Mouse (Mus musculus) heart, embryonic 15.5 days (tissue): Measurements from ENCODE around the gene Cebpe. TPM values are rescaled to one million over a fixed set of nuclear protein-coding genes. Genes with fewer than 3 reads are reported as not detected.

Experiments used
- ATAC-seq: fragments of 200-750 bp; cut with Nextera tagmentation; replicated peaks from 2 replicates; pipeline ENCODE4 v1.8.0; 2017; ENCODE audit warnings: low read depth, moderate TSS enrichment; ENCODE audit not compliant: insufficient number of reproducible peaks, insufficient read depth, low FRiP score
- H3K27ac ChIP-seq: fragments of 300-500 bp; sonication (generic); 2 replicates; pipeline ENCODE4 v1.5.1; 2015; ENCODE audit warnings: mild to moderate bottlenecking, inconsistent platforms
- H3K27me3 ChIP-seq: fragments of 300-500 bp; sonication (generic); 2 replicates; pipeline ENCODE4 v1.6.1; 2015; ENCODE audit warnings: inconsistent platforms
- H3K36me3 ChIP-seq: fragments of 300-500 bp; sonication (generic); 2 replicates; pipeline ENCODE4 v1.6.1; 2015; ENCODE audit warnings: mild to moderate bottlenecking, inconsistent platforms
- H3K4me1 ChIP-seq: fragments of 300-500 bp; sonication (generic); replicated peaks from 2 replicates; pipeline ENCODE4 v1.6.1; 2015; ENCODE audit warnings: inconsistent platforms
- H3K4me2 ChIP-seq: fragments of 300-500 bp; sonication (generic); 2 replicates; pipeline ENCODE4 v1.6.1; 2015; ENCODE audit warnings: inconsistent platforms, mild to moderate bottlenecking, moderate library complexity
- H3K4me3 ChIP-seq: fragments of 300-500 bp; sonication (generic); 2 replicates; pipeline ENCODE4 v1.5.1; 2015; ENCODE audit warnings: mild to moderate bottlenecking, inconsistent platforms
- H3K9ac ChIP-seq: fragments of 300-500 bp; sonication (generic); 2 replicates; pipeline ENCODE4 v1.6.1; 2015; ENCODE audit warnings: mild to moderate bottlenecking, inconsistent platforms
- H3K9me3 ChIP-seq: fragments of 300-500 bp; sonication (generic); replicated peaks from 2 replicates; pipeline ENCODE4 v1.6.1; 2016; ENCODE audit warnings: inconsistent platforms
- WGBS: fragments of 180-500 bp; shearing (Covaris S2); methylation state at CpG from one replicate; pipeline ENCODE4 v1.1.7; 2015; ENCODE audit warnings: mixed read lengths; 5-methylcytosine and 5-hydroxymethylcytosine counted together
- polyA plus RNA-seq: library from polyadenylated mRNA; unstranded; fragments of >200 nt; fragmentation: Nextera tagmentation; extraction: Ambion mirVana; gene quantifications from 2 replicates; pipeline ENCODE4 v1.2.1, GENCODE M21; 2015

The Cebpe gene
- polyA plus RNA-seq, 1 experiment from 2014 or later, result 0.10 TPM

- WGBS, result 79% methylated on average over 6 of the region's 6 CpGs
- Histone ChIP-seq H3K27ac (no peak overlapping the region), H3K9ac (no peak overlapping the region), H3K36me3 (no peaks in the 10 kb centered on the region), H3K4me2 (no peak overlapping the region), H3K27me3 (no peaks in the 10 kb centered on the region), H3K9me3 (no peaks in the 10 kb centered on the region), H3K4me3 (no peak overlapping the region), H3K4me1 (peaks cover 23% of the 10 kb centered on the region)
- no peak for ATAC-seq
Observed at GRCm38 (mm10) chr14:54741721-54742120, 29.7 kb upstream of the Cebpe start.

GRCm38 (mm10) chr14:54737634-54738033 is 25.7 kb upstream of the Cebpe start:
- peaks cover 11% of the 10 kb centered on the region for H3K4me1 ChIP-seq
- H3K9ac ChIP-seq, result no peak overlapping the region
- no peaks in the 10 kb centered on the region for H3K9me3 ChIP-seq

GRCm38 (mm10) chr14:54736555-54737552 is 24.9 kb upstream of the Cebpe start:
- Histone ChIP-seq H3K27me3 (no peaks in the 10 kb centered on the region), H3K27ac (no peak overlapping the region), H3K4me3 (no peak overlapping the region), H3K4me2 (no peak overlapping the region), H3K4me1 (peaks cover 6% of the 10 kb centered on the region; the same call in 1 of the 2 replicates), H3K9ac (no peak overlapping the region), H3K36me3 (no peaks in the 10 kb centered on the region), H3K9me3 (no peaks in the 10 kb centered on the region)
- no peak for ATAC-seq
- 51% methylated on average over 14 of the region's 14 CpGs for WGBS

More at GRCm38 (mm10) chr14:54737634-54738033, 25.7 kb upstream of the Cebpe start:
- Histone ChIP-seq H3K36me3 (no peaks in the 10 kb centered on the region), H3K27ac (no peak overlapping the region), H3K4me3 (no peak overlapping the region), H3K4me2 (no peak overlapping the region), H3K27me3 (no peaks in the 10 kb centered on the region)
- 86% methylated on average over 10 of the region's 10 CpGs for WGBS
- ATAC-seq, result no peak

DNA sequence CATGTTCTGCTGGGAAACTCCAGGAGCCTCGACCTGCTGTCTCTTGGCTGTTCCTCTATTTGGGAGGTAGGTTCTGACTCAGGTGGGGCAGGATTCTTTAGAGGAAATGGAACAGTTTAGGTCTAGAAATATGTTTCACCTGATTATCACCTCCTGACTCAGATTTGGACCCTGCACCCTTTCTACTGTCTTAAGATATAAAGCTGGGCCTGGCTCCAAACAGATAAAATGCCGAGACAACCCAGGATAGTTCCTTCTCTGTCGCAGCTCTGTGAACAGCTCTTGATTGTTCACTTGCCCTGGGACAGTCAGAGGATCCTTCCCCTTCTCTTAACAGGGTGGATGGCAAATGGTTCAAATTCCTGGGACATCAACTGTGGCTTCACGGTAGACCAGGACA is 23.2 kb upstream of the Cebpe start:
- H3K4me1 ChIP-seq, result peaks cover 6% of the 10 kb centered on the region; the same call in 1 of the 2 replicates
- WGBS, result 41% methylated on average over 4 of the region's 4 CpGs

GRCm38 (mm10) chr14:54734004-54734403 is 22.0 kb upstream of the Cebpe start:
- Histone ChIP-seq H3K4me1 (peaks cover 6% of the 10 kb centered on the region; the same call in 1 of the 2 replicates), H3K9me3 (no peaks in the 10 kb centered on the region), H3K27me3 (no peaks in the 10 kb centered on the region), H3K4me2 (no peak overlapping the region), H3K27ac (no peak overlapping the region), H3K4me3 (no peak overlapping the region), H3K36me3 (no peaks in the 10 kb centered on the region), H3K9ac (no peak overlapping the region)
- ATAC-seq, result no peak
- 70% methylated on average over 4 of the region's 4 CpGs for WGBS

More for the DNA sequence above, 23.2 kb upstream of the Cebpe start:
- no peak for ATAC-seq
- no peak overlapping the region for H3K9ac ChIP-seq
- H3K36me3 ChIP-seq, result no peaks in the 10 kb centered on the region
- H3K4me2 ChIP-seq, result no peak overlapping the region
- no peak overlapping the region for H3K4me3 ChIP-seq
- no peaks in the 10 kb centered on the region for H3K27me3 ChIP-seq
- no peak overlapping the region for H3K27ac ChIP-seq
- no peaks in the 10 kb centered on the region for H3K9me3 ChIP-seq

DNA sequence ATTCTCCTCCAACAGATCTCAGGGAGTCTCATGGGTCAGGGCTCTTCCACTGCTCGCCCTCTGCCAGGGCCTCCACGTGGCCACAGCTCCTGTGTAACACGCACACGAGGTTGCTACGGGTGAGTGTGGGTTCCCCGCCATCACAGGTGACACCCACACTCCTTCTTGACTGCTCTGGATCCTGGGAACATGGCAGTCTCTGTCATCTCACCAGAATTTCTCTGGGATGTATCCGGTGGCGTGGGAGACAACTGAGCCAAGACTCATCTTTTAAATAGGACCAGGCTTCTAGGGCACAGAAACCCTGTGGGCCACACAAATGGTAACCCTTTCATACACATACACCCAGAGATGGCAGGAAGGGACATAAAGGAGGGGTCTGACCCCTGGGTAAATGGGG is 20.2 kb upstream of the Cebpe start:
- Histone ChIP-seq H3K9me3 (no peaks in the 10 kb centered on the region), H3K4me2 (no peak overlapping the region), H3K4me3 (no peak overlapping the region), H3K4me1 (peaks cover 6% of the 10 kb centered on the region; the same call in 1 of the 2 replicates), H3K9ac (no peak overlapping the region), H3K27ac (no peak overlapping the region), H3K27me3 (no peaks in the 10 kb centered on the region), H3K36me3 (no peaks in the 10 kb centered on the region)
- no peak for ATAC-seq
- 84% methylated on average over 8 of the region's 8 CpGs for WGBS

- H3K9me3 ChIP-seq, result no peaks in the 10 kb centered on the region
- no peak for ATAC-seq
- no peak overlapping the region for H3K4me2 ChIP-seq
- no peaks in the 10 kb centered on the region for H3K4me1 ChIP-seq
- H3K9ac ChIP-seq, result no peak overlapping the region
- H3K27me3 ChIP-seq, result no peaks in the 10 kb centered on the region
- no peak overlapping the region for H3K4me3 ChIP-seq
- WGBS, result 80% methylated on average over 6 of the region's 6 CpGs
- H3K36me3 ChIP-seq, result no peaks in the 10 kb centered on the region
- no peak overlapping the region for H3K27ac ChIP-seq
Observed at GRCm38 (mm10) chr14:54730305-54730704, 18.3 kb upstream of the Cebpe start.

DNA sequence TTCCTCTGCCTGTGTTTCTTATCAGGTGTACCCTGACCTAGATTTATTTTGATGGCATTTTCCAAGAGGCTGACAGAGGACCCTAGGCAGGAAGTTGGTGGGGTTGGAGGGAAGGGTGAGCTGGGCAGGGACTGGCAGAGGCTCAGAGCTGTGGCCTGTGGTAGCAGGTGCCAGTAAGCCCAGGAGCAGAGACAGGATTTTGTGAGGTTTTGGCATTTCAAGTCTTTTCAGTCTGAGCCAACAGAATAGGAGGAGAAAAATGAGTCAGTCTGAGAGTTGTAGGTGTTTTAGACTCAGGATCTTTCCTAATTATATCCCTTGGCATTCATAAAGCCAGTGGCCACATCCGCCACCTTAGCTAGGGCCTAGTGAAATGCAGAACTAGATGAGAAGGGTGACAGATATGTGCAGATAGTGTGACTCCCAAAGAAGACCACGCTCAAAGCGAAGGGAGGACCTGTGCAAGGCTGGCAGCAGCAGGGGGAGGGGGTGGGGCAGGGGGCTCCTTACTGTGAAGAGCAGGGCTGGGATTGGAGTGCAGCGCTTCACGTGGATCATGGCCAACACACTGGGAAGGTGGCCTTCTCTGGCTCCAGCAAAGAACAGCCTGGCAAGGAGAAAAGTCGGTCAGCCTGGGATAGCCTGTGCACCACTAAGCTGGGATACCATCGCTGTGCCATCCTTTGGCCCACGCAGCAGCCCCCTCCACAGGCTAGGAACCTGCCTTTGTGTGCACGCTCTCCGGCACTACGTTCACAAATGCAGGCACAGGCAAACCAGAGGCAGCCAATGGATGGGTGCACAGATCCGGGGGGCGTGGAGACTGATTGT is 17.1 kb upstream of the Cebpe start:
- H3K9ac ChIP-seq, result no peak overlapping the region
- no peaks in the 10 kb centered on the region for H3K9me3 ChIP-seq
- H3K4me3 ChIP-seq, result no peak overlapping the region
- no peak overlapping the region for H3K4me2 ChIP-seq
- no peak overlapping the region for H3K27ac ChIP-seq
- no peaks in the 10 kb centered on the region for H3K27me3 ChIP-seq
- WGBS, result 76% methylated on average over 13 of the region's 13 CpGs
- no peak for ATAC-seq
- H3K36me3 ChIP-seq, result no peaks in the 10 kb centered on the region
- H3K4me1 ChIP-seq, result no peaks in the 10 kb centered on the region

- no peak for ATAC-seq
- H3K4me3 ChIP-seq, result no peak overlapping the region
- H3K36me3 ChIP-seq, result no peaks in the 10 kb centered on the region
- no peak overlapping the region for H3K27ac ChIP-seq
- H3K9me3 ChIP-seq, result no peaks in the 10 kb centered on the region
- H3K9ac ChIP-seq, result no peak overlapping the region
- no peak overlapping the region for H3K4me2 ChIP-seq
- 67% methylated on average over 5 of the region's 5 CpGs for WGBS
- H3K27me3 ChIP-seq, result no peaks in the 10 kb centered on the region
- H3K4me1 ChIP-seq, result no peaks in the 10 kb centered on the region
Observed at GRCm38 (mm10) chr14:54727565-54727964, 15.6 kb upstream of the Cebpe start.

DNA sequence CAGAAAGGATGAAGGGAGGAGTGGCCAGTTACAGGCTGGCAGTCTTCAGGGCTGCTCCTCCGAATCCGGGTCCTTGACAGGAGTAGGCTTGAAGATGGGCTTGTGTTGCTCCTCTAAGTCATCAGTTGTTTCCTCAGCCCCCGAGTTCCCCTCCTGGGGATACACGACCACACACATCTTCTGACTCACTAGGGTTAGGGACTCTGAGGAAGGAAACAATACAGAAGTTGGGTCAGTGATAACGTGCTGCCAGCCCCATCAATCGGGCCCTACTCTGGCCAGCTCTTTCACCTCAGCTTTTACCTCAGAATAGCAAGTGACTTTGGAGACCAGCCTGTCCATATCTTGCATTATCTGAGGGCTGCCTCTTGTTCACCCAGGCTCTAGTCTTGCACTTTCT is 12.1 kb upstream of the Cebpe start:
- H3K9ac ChIP-seq, result no peak overlapping the region
- no peaks in the 10 kb centered on the region for H3K4me1 ChIP-seq
- H3K27me3 ChIP-seq, result no peaks in the 10 kb centered on the region
- no peak overlapping the region for H3K4me3 ChIP-seq
- no peaks in the 10 kb centered on the region for H3K9me3 ChIP-seq
- no peaks in the 10 kb centered on the region for H3K36me3 ChIP-seq
- 61% methylated on average over 6 of the region's 6 CpGs for WGBS
- no peak overlapping the region for H3K4me2 ChIP-seq
- no peak overlapping the region for H3K27ac ChIP-seq
- no peak for ATAC-seq

DNA sequence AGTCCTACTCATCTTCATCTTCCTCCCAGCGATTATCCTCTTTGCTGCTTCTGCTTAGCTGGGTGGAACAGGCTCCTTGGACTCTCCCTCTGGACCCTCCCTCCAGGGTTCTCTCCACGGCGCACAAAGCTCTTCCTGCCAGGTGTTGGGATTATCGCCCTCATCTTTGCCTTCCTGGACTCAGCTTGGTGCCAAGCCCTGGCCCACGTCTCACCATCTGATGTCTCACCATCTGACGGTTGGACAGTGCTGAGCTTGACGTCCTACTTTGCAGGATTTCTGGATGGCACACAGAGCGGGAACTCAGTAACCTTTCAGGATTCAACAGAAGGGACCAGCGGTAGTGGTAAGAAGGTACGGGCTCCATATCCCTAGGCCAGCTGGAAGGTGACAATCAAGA is 9.7 kb upstream of the Cebpe start:
- no peak overlapping the region for H3K4me2 ChIP-seq
- ATAC-seq, result no peak
- H3K27me3 ChIP-seq, result no peaks in the 10 kb centered on the region
- no peak overlapping the region for H3K27ac ChIP-seq
- H3K4me3 ChIP-seq, result no peak overlapping the region
- WGBS, result 80% methylated on average over 10 of the region's 10 CpGs
- H3K36me3 ChIP-seq, result no peaks in the 10 kb centered on the region
- no peaks in the 10 kb centered on the region for H3K4me1 ChIP-seq
- no peaks in the 10 kb centered on the region for H3K9me3 ChIP-seq
- H3K9ac ChIP-seq, result no peak overlapping the region
